Mouse (Mus musculus) embryonic facial prominence, embryonic 10.5 days (tissue): ENCODE data around the gene Pex11g. TPM values are rescaled to one million over a fixed set of nuclear protein-coding genes. Genes with fewer than 3 reads are reported as not detected.

Experiments
- DNase-seq: peaks from one replicate; pipeline ENCODE4 v3.0.0-alpha.2; 2017; ENCODE audit warnings: low spot score
- H3K27ac ChIP-seq: fragments of 300-500 bp; sonication (generic); replicated peaks from 2 replicates; pipeline ENCODE4 v1.5.1; 2016; ENCODE audit warnings: mild to moderate bottlenecking
- H3K27me3 ChIP-seq: fragments of 300-500 bp; sonication (generic); replicated peaks from 2 replicates; pipeline ENCODE4 v1.6.1; 2016; ENCODE audit warnings: low read depth, mild to moderate bottlenecking; ENCODE audit not compliant: poor library complexity, severe bottlenecking
- H3K36me3 ChIP-seq: fragments of 300-500 bp; sonication (generic); replicated peaks from 2 replicates; pipeline ENCODE4 v1.6.1; 2016; ENCODE audit warnings: mild to moderate bottlenecking, moderate library complexity
- H3K4me1 ChIP-seq: fragments of 300-500 bp; sonication (generic); 2 replicates; pipeline ENCODE4 v1.6.1; 2016
- H3K4me3 ChIP-seq: fragments of 300-500 bp; sonication (generic); 2 replicates; pipeline ENCODE4 v1.5.1; 2016; ENCODE audit warnings: mild to moderate bottlenecking, moderate library complexity
- H3K9me3 ChIP-seq: fragments of 300-500 bp; sonication (generic); 2 replicates; pipeline ENCODE4 v1.6.1; 2016; ENCODE audit warnings: mild to moderate bottlenecking
- WGBS: fragments of 180-500 bp; shearing (Covaris S2); methylation state at CpG from one replicate; pipeline ENCODE4 v1.1.7; 2016; 5-methylcytosine and 5-hydroxymethylcytosine counted together
- polyA plus RNA-seq: library from polyadenylated mRNA; unstranded; fragments of >200 nt; fragmentation: Nextera tagmentation; extraction: Ambion mirVana; gene quantifications from 2 replicates; pipeline ENCODE4 v1.2.1, GENCODE M21; 2016

Gene Pex11g
- polyA plus RNA-seq, 1 experiment from 2014 or later = 4.8 TPM

DNA sequence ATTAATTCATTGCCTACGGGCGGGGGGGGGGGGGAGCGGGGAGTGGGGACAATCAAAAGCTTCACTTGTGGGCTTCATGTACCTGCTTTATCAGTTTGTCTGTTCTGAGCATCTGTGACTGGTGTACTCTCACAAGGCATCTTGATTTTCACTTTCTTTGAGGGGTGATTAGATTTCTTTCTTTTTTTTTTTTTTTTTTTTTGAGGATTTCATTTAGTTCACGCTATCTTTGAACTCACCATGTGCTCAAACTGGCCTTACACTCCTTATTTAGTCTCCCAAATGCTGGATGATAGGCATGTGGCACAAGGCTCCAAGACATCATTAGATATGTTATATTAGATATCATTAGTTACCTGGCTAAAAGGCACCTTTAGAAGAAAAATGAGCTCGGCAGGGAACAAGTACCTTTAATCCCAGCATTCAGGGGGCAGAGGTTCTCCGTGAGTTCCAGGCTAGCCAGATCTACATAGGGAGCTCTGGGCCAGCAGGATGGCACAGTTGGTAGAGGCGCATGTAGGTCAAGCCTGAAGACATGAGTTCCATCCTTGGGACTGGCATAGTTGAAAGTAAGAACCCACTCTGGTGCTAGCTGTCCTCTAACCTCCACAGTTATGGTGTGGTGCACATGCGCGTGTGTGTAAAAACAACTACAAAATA lies 536 bp upstream of the Pex11g start:
- peak overlapping the region; percentile 94 for H3K27ac ChIP-seq
- no peaks in the 10 kb centered on the region for H3K27me3 ChIP-seq
- H3K36me3 ChIP-seq = no peaks in the 10 kb centered on the region
- H3K4me1 ChIP-seq = peaks cover 9% of the 10 kb centered on the region
- DNase-seq = peak; percentile 21
- peak overlapping the region; percentile 58 for H3K4me3 ChIP-seq
- no peaks in the 10 kb centered on the region for H3K9me3 ChIP-seq
- 54% methylated on average over 9 of the region's 9 CpGs for WGBS

GRCm38 (mm10) chr8:3464309-3464708 lies 3.2 kb downstream of the Pex11g start:
- 55% methylated on average over 5 of the region's 5 CpGs for WGBS
- no peak overlapping the region for H3K27ac ChIP-seq

DNA sequence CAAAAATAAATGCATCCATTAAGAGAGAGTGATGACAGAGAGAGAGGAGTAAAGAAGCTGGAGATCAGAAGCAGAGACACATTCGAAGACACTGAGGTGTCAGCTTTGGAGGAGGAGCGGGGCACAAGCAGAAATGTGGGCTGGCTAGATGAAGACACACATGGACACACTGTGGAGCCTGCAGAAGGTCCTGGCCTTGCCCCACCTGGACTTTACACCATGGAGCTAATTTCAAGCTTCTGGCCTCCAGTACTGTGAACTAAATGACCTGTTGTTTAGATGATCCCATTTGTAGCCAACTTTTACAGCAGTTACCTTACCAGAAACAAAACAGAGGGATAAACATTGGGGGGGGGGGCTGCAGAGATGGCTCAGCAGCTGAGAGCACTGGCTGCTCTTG lies 4.2 kb downstream of the Pex11g start:
- H3K4me3 ChIP-seq = no peak overlapping the region
- no peak overlapping the region for H3K27ac ChIP-seq
- DNase-seq = no peak
- H3K27me3 ChIP-seq = no peaks in the 10 kb centered on the region
- H3K36me3 ChIP-seq = peaks cover 9% of the 10 kb centered on the region; the same call in 1 of the 2 replicates
- 89% methylated on average over 2 of the region's 2 CpGs for WGBS
- peaks cover 9% of the 10 kb centered on the region for H3K4me1 ChIP-seq
- H3K9me3 ChIP-seq = no peaks in the 10 kb centered on the region

More at GRCm38 (mm10) chr8:3464309-3464708, 3.2 kb downstream of the Pex11g start:
- DNase-seq = peak; percentile 69
- Histone ChIP-seq H3K27me3 (no peaks in the 10 kb centered on the region), H3K4me3 (no peak overlapping the region), H3K9me3 (no peaks in the 10 kb centered on the region), H3K4me1 (peaks cover 9% of the 10 kb centered on the region), H3K36me3 (no peaks in the 10 kb centered on the region)

- DNase-seq = no peak
- Histone ChIP-seq H3K4me1 (no peaks in the 10 kb centered on the region), H3K27me3 (no peaks in the 10 kb centered on the region), H3K27ac (no peak overlapping the region), H3K36me3 (peaks cover 96% of the 10 kb centered on the region), H3K9me3 (no peaks in the 10 kb centered on the region), H3K4me3 (no peak overlapping the region)
- WGBS = 96% methylated on average over 25 of the region's 25 CpGs
These were observed 15.5 kb downstream of the Pex11g start for GRCm38 (mm10) chr8:3451992-3452391.

GRCm38 (mm10) chr8:3450670-3451069 lies 16.8 kb downstream of the Pex11g start:
- H3K4me1 ChIP-seq = no peaks in the 10 kb centered on the region
- H3K4me3 ChIP-seq = no peak overlapping the region
- no peaks in the 10 kb centered on the region for H3K9me3 ChIP-seq
- H3K27ac ChIP-seq = no peak overlapping the region
- WGBS = 36% methylated on average over 5 of the region's 5 CpGs
- H3K36me3 ChIP-seq = peaks cover 92% of the 10 kb centered on the region
- peak; percentile 68 for DNase-seq
- H3K27me3 ChIP-seq = no peaks in the 10 kb centered on the region

- Histone ChIP-seq H3K4me3 (no peak overlapping the region), H3K27me3 (no peaks in the 10 kb centered on the region), H3K9me3 (no peaks in the 10 kb centered on the region), H3K36me3 (peaks cover 89% of the 10 kb centered on the region), H3K4me1 (no peaks in the 10 kb centered on the region), H3K27ac (no peak overlapping the region)
- WGBS = 85% methylated on average over 2 of the region's 2 CpGs
- DNase-seq = no peak
These were observed 18.3 kb downstream of the Pex11g start for GRCm38 (mm10) chr8:3449226-3449625.

DNA sequence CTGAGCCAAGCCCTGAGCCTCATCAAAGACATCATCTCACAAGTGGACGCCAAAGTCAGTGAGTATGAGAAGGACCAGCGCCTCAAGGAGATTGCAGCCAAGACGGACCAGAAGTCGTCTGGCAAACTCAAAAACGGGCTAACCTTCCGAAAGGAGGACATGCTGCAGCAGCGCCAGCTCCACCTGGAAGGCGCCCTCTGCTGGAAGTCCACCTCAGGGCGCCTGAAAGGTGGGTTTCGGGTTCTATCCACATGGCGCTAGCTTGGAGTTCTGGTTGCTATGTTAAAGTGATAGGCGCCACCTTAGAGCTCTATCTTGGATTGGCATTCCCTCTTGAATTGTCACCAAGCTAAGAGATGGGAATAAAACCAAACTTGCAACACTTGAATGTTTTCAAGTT lies 28.0 kb downstream of the Pex11g start:
- Histone ChIP-seq H3K4me3 (no peak overlapping the region), H3K4me1 (no peaks in the 10 kb centered on the region), H3K27me3 (no peaks in the 10 kb centered on the region), H3K27ac (no peak overlapping the region), H3K9me3 (no peaks in the 10 kb centered on the region), H3K36me3 (peaks cover 92% of the 10 kb centered on the region)
- 76% methylated on average over 12 of the region's 12 CpGs for WGBS
- peak; percentile 21 for DNase-seq

DNA sequence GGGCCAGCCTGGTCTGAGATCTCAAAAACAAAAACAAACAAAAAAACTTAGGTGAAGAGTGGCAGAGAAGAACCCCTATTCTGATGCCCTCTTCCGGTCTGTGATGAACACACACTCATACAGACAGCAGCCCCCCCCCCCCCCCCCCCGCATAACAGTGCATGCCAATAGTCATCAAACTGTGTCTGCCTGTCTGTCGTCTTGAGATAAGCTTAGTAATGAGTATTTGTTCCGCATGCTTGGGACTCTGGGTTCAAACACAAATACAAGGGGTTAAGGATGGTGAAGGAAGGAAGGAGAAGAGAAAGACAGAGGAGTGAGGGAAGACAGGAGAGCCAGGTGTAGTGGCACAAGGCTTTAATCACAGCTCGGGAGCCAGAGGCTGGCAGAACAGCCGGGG lies 31.0 kb downstream of the Pex11g start:
- peaks cover 100% of the 10 kb centered on the region for H3K36me3 ChIP-seq
- 80% methylated on average over 6 of the region's 6 CpGs for WGBS

GRCm38 (mm10) chr8:3431113-3431512 lies 36.4 kb downstream of the Pex11g start:
- Histone ChIP-seq H3K27ac (no peak overlapping the region), H3K4me3 (no peak overlapping the region), H3K36me3 (peaks cover 90% of the 10 kb centered on the region), H3K4me1 (no peaks in the 10 kb centered on the region), H3K27me3 (no peaks in the 10 kb centered on the region), H3K9me3 (no peaks in the 10 kb centered on the region)
- 85% methylated on average over 3 of the region's 3 CpGs for WGBS
- DNase-seq = no peak

More for the DNA sequence above, 31.0 kb downstream of the Pex11g start:
- H3K9me3 ChIP-seq = no peaks in the 10 kb centered on the region
- no peak for DNase-seq
- H3K4me3 ChIP-seq = no peak overlapping the region
- no peaks in the 10 kb centered on the region for H3K4me1 ChIP-seq
- no peaks in the 10 kb centered on the region for H3K27me3 ChIP-seq
- no peak overlapping the region for H3K27ac ChIP-seq

GRCm38 (mm10) chr8:3429966-3430365 lies 37.5 kb downstream of the Pex11g start:
- H3K4me3 ChIP-seq = no peak overlapping the region
- peaks cover 79% of the 10 kb centered on the region for H3K36me3 ChIP-seq
- no peaks in the 10 kb centered on the region for H3K9me3 ChIP-seq
- DNase-seq = no peak
- no peaks in the 10 kb centered on the region for H3K27me3 ChIP-seq
- H3K27ac ChIP-seq = no peak overlapping the region
- 74% methylated on average over 2 of the region's 2 CpGs for WGBS
- no peaks in the 10 kb centered on the region for H3K4me1 ChIP-seq

DNA sequence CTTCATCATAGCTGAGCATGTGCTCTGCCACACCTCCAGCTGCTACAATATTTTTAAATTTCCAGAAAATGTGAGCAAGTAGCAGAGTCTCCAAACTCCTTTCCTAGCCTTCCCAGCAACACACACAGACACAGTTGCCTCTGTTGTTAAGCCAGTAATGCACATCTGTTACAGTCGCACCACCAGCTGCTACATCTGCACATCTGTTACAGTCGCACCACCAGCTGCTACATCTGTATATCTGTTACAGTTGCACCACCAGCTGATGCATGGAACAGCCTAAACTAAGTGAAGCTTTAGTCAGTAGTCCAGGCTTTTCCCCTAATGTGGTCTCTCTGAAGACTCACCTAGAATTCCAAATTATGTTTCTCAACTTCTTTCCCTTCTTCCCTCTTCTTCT lies 39.1 kb downstream of the Pex11g start:
- no peak for DNase-seq
- Histone ChIP-seq H3K4me1 (no peaks in the 10 kb centered on the region), H3K36me3 (peaks cover 64% of the 10 kb centered on the region), H3K27ac (no peak overlapping the region), H3K9me3 (no peaks in the 10 kb centered on the region), H3K27me3 (no peaks in the 10 kb centered on the region), H3K4me3 (no peak overlapping the region)
- WGBS = 81% methylated on average over 2 of the region's 2 CpGs

- Histone ChIP-seq H3K4me1 (no peaks in the 10 kb centered on the region), H3K9me3 (no peaks in the 10 kb centered on the region), H3K27ac (no peak overlapping the region), H3K36me3 (peaks cover 41% of the 10 kb centered on the region), H3K4me3 (no peak overlapping the region), H3K27me3 (no peaks in the 10 kb centered on the region)
- WGBS = 87% methylated on average over 3 of the region's 3 CpGs
- DNase-seq = no peak
These were observed 41.3 kb downstream of the Pex11g start for GRCm38 (mm10) chr8:3426211-3426610.

DNA sequence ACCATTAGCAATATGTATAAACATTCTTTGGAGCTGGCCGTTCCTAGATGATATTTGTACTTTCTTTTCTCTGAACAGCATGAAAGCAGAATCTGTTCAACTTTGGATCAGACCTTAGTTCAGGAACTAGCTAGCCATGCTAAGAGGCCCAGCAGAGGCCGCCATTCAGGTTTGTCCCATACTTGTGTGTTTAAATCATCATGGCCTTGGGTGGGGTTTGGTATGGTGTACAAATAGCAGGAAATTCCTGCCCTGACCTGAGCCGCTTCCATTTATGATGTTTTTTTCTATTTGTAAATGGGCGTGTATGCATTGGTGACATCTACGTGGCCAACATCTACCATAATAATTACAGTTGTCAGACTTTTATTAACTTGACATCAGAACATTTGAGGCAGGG lies 42.3 kb downstream of the Pex11g start:
- WGBS = 92% methylated on average over 5 of the region's 5 CpGs
- Histone ChIP-seq H3K27ac (no peak overlapping the region), H3K36me3 (peaks cover 35% of the 10 kb centered on the region)

More for the DNA sequence above, 42.3 kb downstream of the Pex11g start:
- H3K9me3 ChIP-seq = no peaks in the 10 kb centered on the region
- H3K4me3 ChIP-seq = no peak overlapping the region
- no peaks in the 10 kb centered on the region; the same call in 1 of the 2 replicates for H3K4me1 ChIP-seq
- H3K27me3 ChIP-seq = no peaks in the 10 kb centered on the region
- DNase-seq = no peak
